Mouse (Mus musculus): Measurements from ENCODE around the gene Olfr611. TPM values are rescaled to one million over a fixed set of nuclear protein-coding genes. Genes with fewer than 3 reads are reported as not detected.

Gene Olfr611
- polyA plus RNA-seq (2017; shearing (Covaris generic)) = not detected

DNA sequence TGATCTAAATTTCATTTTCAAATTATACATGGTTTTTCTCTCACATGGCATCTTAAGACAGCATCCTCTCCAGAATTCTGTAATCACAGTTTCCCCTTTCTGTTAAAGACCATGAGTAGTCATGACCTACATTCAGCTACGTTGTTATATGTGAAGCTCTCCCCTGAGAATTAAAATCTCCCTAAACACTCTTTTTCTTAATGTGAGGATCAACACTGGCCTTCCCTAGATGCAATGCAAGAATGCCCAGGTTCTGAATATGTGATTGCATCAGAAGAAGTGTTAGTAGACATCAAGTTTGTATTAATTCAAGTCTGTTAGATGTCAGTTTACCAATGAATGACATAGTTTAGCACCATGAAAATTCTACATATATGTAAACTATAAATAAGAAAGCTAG, at the start of gene Olfr611:
Gene Olfr611 (minus strand): TSS at position 101 of the 400 bp plus-strand sequence.

GRCm38 (mm10) chr7:103569043-103569442, 48.4 kb upstream of the Olfr611 start, which contains the start of gene Olfr616:
Gene Olfr616 (minus strand): TSS chr7:103569143.

GRCm38 (mm10) chr7:103555779-103556178, 35.1 kb upstream of the Olfr611 start, which contains the start of gene Olfr615:
Gene Olfr615 (plus strand): TSS chr7:103556079.

GRCm38 (mm10) chr7:103547774-103548173, 27.1 kb upstream of the Olfr611 start, which contains the start of gene Olfr613:
Gene Olfr613 (plus strand): TSS chr7:103548074.

DNA sequence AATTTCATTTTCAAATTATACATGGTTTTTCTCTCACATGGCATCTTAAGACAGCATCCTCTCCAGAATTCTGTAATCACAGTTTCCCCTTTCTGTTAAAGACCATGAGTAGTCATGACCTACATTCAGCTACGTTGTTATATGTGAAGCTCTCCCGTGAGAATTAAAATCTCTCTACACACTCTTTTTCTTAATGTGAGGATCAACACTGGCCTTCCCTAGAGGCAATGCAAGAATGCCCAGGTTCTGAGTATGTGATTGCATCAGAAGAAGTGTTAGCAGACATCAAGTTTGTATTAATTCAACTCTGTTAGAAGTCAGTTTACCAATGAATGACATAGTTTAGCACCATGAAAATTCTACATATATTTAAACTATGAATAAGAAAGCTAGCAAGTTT, 22.0 kb upstream of the Olfr611 start, which contains the start of gene Olfr612:
Gene Olfr612 (minus strand): TSS at position 101 of the 400 bp plus-strand sequence.

GRCm38 (mm10) chr7:103512022-103512421, 8.6 kb downstream of the Olfr611 start, which contains the start of gene Olfr610:
Gene Olfr610 (minus strand): TSS chr7:103512122.

GRCm38 (mm10) chr7:103497962-103498361, 22.7 kb downstream of the Olfr611 start, which contains the start of gene Olfr609:
Gene Olfr609 (minus strand): TSS chr7:103498062.

GRCm38 (mm10) chr7:103469577-103469976, 51.1 kb downstream of the Olfr611 start, which contains the start of gene Olfr608:
Gene Olfr608 (plus strand): TSS chr7:103469877.

Other genes with a start within 250 kb of the Olfr611 start
- not detected for gene Olfr596, start 215.2 kb downstream of the Olfr611 start, polyA plus RNA-seq (2017; shearing (Covaris generic))
- not detected for gene Olfr597, start 204.5 kb downstream of the Olfr611 start, polyA plus RNA-seq (2017; shearing (Covaris generic))
- gene Olfr598, start 197.3 kb downstream of the Olfr611 start, polyA plus RNA-seq (2017; shearing (Covaris generic)) = not detected
- gene Olfr599, start 184.9 kb downstream of the Olfr611 start, polyA plus RNA-seq (2017; shearing (Covaris generic)) = not detected
- not detected for gene Olfr600, start 171.2 kb downstream of the Olfr611 start, polyA plus RNA-seq (2017; shearing (Covaris generic))
- gene Olfr601, start 158.2 kb downstream of the Olfr611 start, polyA plus RNA-seq (2017; shearing (Covaris generic)) = not detected
- not detected for gene Olfr603, start 134.7 kb downstream of the Olfr611 start, polyA plus RNA-seq (2017; shearing (Covaris generic))
- gene Usp17lc, start 105.8 kb downstream of the Olfr611 start, polyA plus RNA-seq (2017; shearing (Covaris generic)) = not detected
- not detected for gene Olfr605, start 75.4 kb downstream of the Olfr611 start, polyA plus RNA-seq (2017; shearing (Covaris generic))
- not detected for gene Olfr606, start 71.8 kb downstream of the Olfr611 start, polyA plus RNA-seq (2017; shearing (Covaris generic))
- 0.11 TPM for gene Olfr607, start 56.7 kb downstream of the Olfr611 start, polyA plus RNA-seq (2017; shearing (Covaris generic))
- not detected for gene Olfr608, start 51.0 kb downstream of the Olfr611 start, polyA plus RNA-seq (2017; shearing (Covaris generic))
- not detected for gene Olfr609, start 22.8 kb downstream of the Olfr611 start, polyA plus RNA-seq (2017; shearing (Covaris generic))
- gene Olfr610, start 8.7 kb downstream of the Olfr611 start, polyA plus RNA-seq (2017; shearing (Covaris generic)) = not detected
- gene Olfr612, start 21.9 kb upstream of the Olfr611 start, polyA plus RNA-seq (2017; shearing (Covaris generic)) = not detected
- not detected for gene Olfr613, start 27.2 kb upstream of the Olfr611 start, polyA plus RNA-seq (2017; shearing (Covaris generic))
- not detected for gene Olfr615, start 35.2 kb upstream of the Olfr611 start, polyA plus RNA-seq (2017; shearing (Covaris generic))
- gene Olfr616, start 48.3 kb upstream of the Olfr611 start, polyA plus RNA-seq (2017; shearing (Covaris generic)) = not detected
- not detected for gene Olfr617, start 52.2 kb upstream of the Olfr611 start, polyA plus RNA-seq (2017; shearing (Covaris generic))
- gene Olfr618, start 69.3 kb upstream of the Olfr611 start, polyA plus RNA-seq (2017; shearing (Covaris generic)) = not detected
- not detected for gene Olfr619, start 79.7 kb upstream of the Olfr611 start, polyA plus RNA-seq (2017; shearing (Covaris generic))
- gene Olfr620, start 91.7 kb upstream of the Olfr611 start, polyA plus RNA-seq (2017; shearing (Covaris generic)) = 0.12 TPM
- not detected for gene Olfr622, start 121.9 kb upstream of the Olfr611 start, polyA plus RNA-seq (2017; shearing (Covaris generic))
- gene Olfr623, start 142.9 kb upstream of the Olfr611 start, polyA plus RNA-seq (2017; shearing (Covaris generic)) = not detected
- not detected for gene Olfr624, start 150.3 kb upstream of the Olfr611 start, polyA plus RNA-seq (2017; shearing (Covaris generic))
- gene Olfr625-ps1, start 161.9 kb upstream of the Olfr611 start, polyA plus RNA-seq (2017; shearing (Covaris generic)) = not detected
- not detected for gene Olfr243, start 193.8 kb upstream of the Olfr611 start, polyA plus RNA-seq (2017; shearing (Covaris generic))
- not detected for gene Olfr628, start 209.5 kb upstream of the Olfr611 start, polyA plus RNA-seq (2017; shearing (Covaris generic))
- gene Olfr629, start 224.1 kb upstream of the Olfr611 start, polyA plus RNA-seq (2017; shearing (Covaris generic)) = not detected
- gene Olfr630, start 236.5 kb upstream of the Olfr611 start, polyA plus RNA-seq (2017; shearing (Covaris generic)) = not detected